Mouse (Mus musculus) ovary, adult 18-20 months (tissue): ENCODE measurements around the gene Cdkn1b.

Source experiments
- DNase-seq: peaks from one replicate; pipeline ENCODE4 v3.0.0; 2022; ENCODE audit warnings: low spot score, mixed read lengths

The Cdkn1b gene

DNA sequence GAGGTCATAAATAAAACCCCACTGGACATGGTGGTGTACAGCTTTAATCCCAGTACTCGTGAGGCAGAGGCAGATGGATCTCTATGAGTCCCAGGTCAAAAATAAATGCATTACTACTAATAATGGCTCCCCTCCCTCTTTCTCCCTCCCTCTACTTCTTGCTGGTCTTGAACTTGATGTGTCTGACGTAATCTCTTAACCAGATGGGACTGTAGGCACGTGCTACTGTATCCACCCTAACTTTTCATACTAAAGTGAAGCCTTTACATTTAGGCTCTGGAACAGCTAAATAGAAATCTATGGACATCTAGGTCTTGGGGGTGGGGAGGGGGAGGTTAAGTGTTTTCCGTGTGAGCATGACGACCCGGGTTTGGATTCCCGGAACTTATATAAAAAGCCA lies 10.2 kb downstream of the Cdkn1b start:
- DNase-seq, result no peak

DNA sequence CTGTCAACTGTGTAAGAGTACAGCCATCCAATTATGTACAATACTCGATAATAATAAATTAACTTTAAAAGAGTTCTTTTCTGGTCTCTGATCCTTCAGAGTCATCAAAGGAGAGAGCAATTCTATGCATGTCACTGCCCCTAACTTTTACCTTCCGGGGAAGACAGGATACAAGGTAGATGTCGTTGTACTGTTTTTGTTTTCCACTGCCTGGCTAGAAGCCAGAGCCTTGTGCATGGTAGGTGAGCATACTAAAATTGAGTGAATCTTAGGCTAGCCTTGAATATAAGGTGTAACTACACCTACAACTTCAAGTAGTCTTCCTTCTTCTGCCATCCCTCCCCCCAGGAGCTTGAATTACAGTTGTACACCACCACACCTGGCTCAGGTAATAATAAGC lies 10.9 kb downstream of the Cdkn1b start:
- DNase-seq, result no peak

GRCm38 (mm10) chr6:134932486-134933206 lies 12.4 kb downstream of the Cdkn1b start:
- DNase-seq, result no peak

DNA sequence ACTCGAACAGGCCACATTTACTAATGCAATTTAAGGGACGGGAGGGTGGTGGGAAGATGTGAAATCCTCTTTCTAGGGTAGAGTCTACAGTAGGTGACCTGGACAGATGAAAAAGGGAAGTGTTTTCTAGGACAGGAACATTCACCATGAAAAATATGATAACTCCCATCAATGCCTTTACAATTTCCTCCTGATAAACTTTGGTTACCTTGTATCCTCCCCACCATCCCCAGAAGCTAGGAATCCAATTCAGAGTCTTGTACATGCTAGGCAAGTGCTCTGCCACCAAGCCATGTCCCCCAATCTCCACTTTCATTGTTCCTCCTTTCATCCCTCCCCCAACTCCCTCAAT lies 13.0 kb downstream of the Cdkn1b start:
- DNase-seq, result no peak

- no peak for DNase-seq
Measured at GRCm38 (mm10) chr6:134934305-134934704, 14.1 kb downstream of the Cdkn1b start.

GRCm38 (mm10) chr6:134939781-134940180 lies 19.6 kb downstream of the Cdkn1b start:
- DNase-seq, result no peak

- DNase-seq, result no peak
Measured at GRCm38 (mm10) chr6:134943759-134944407, 23.7 kb downstream of the Cdkn1b start.

GRCm38 (mm10) chr6:134946054-134946453 lies 25.9 kb downstream of the Cdkn1b start:
- DNase-seq, result no peak

DNA sequence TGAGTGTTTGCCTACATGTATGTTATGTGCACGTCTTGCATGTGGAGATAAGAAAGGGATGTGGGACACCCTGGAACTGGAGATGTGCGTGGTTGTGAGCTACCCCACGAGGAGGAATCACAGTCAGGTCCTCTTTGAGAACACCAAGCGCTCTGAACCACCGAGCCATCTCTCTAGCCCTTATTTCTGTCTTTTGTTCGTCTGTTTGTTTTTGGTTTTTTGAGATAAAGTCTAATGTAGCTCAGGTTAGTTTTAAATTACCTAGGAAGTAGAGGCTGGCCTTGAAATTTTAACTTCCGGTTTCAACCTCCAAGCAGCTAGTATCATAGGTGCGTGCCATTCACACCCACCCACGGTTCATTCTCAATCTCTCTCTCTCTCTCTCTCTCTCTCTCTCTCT lies 26.7 kb downstream of the Cdkn1b start:
- DNase-seq, result no peak

DNA sequence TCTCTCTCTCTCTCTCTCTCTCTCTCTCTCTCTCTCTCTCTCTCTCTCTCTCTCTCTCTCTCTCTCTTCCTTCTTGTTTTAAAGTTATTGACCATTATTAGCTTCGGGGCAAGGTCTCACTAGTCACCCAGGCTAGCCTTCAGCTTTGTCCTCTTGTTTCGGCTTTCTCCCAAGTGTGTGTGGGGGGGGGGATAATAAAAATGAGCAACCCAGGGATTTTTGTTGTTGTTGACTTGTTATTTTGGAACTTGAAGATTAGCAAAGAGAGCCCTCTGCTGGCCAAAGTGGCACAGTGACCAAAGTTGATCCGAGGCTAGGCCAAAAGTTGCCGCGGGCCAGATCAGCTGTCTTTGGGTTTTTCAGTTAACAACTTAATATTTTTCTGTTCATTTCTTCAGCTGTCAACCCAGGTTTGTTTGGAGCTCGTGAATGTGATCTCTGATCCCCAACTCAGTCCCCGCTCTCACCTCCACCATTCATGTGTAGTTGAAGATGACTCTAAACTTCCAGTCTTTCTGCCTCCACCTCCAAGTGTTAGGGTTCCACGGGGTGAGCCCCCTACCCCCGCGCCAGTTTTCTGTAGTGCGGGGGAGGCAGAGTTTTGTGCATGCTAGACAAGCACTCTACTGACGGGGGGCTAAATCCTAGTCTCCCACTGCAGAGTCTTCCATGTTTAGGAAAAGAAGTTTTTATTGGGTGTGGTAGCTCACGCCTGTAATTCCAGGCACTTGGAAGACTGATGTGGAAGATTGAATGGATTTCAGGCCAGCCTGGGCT lies 27.3 kb downstream of the Cdkn1b start:
- DNase-seq, result no peak

GRCm38 (mm10) chr6:134948522-134949061 lies 28.4 kb downstream of the Cdkn1b start:
- no peak for DNase-seq

GRCm38 (mm10) chr6:134949241-134949640 lies 29.0 kb downstream of the Cdkn1b start:
- DNase-seq, result no peak

DNA sequence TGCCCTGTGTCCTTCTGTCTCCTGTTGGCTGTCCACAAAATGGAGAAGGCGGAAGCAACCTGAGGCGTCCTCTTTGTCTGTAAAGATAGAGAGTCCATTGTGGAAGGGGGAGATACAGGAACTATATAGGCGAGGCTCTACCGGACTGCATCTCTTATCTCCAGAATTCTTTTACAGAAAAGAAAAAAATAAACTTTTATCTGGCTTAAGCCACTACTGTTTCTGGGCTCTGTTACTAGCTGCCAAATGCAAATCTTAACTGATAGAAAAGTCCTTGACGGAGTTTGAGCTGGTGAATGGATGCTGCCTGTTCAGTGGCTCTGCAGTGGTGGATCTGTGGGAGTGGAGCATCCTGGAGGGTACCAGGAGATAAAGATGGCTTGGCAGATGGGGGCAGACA lies 31.2 kb downstream of the Cdkn1b start:
- no peak for DNase-seq

- DNase-seq, result peak; percentile 67
Measured at GRCm38 (mm10) chr6:134953976-134954375, 33.8 kb downstream of the Cdkn1b start.

GRCm38 (mm10) chr6:134956388-134956787 lies 36.2 kb downstream of the Cdkn1b start:
- no peak for DNase-seq

GRCm38 (mm10) chr6:134961286-134961685 lies 41.1 kb downstream of the Cdkn1b start:
- DNase-seq, result no peak

- peak; percentile 70 for DNase-seq
Measured at GRCm38 (mm10) chr6:134961858-134962517, 41.8 kb downstream of the Cdkn1b start.

DNA sequence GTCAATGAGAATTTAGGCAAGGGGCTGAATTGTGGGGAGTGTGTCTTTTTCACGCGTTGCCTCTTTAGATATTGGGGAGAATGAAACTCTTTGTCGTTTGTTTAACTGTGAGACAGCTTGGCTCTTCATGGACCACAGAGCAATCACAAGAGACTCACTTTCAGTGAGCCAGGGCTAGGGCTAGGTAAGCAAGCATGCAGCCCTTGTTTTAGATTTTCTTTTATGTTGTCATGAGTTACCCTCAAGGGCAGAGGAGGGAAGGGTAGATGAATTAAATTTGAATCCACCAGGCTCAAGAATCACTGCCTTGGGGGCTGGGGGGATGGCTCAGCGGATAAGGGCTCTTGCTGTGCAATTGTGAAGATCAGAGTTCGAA lies 42.3 kb downstream of the Cdkn1b start:
- no peak for DNase-seq

DNA sequence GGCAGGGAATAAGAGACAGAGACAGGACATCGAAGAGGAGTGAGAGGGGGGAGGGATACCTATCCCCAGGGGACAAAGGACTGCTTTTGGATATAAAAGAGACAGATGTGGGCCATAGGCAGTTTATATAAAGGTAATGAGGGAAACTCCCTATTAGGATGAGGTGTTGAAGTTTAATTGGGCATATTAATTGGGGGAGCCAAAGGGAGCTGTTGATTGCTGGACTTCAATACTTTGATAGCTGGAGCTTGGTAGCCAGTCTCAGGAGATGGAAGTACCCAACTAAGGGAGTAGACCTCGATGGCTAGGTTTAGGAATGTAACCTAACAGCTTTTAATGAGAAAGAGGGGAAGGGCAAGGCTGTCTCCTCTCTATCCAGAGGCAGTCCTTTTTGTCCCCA lies 43.7 kb downstream of the Cdkn1b start:
- DNase-seq, result no peak

- DNase-seq, result no peak
Measured at GRCm38 (mm10) chr6:134966681-134967080, 46.5 kb downstream of the Cdkn1b start.

DNA sequence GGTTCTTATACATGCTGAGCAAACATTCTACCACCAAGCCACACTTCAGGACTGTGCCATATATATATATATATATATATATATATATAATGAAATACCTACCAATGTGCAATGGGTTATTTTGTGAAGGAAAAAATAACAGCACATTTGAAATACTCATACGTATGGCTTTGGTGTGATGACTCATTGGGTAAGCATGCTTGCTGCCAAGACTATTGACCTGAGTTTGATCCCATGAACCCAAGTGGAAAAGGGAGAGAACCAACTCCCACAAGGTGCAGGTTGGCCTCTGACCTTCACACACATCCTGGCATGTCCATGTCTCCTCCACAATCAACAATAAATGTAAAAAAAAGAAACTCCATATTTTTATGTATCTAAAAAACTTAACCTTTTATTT lies 48.1 kb downstream of the Cdkn1b start:
- no peak for DNase-seq

- DNase-seq, result no peak
Measured at GRCm38 (mm10) chr6:134969498-134969897, 49.3 kb downstream of the Cdkn1b start.
